Comparison of ENCODE assay signal across 25 mouse cellular contexts in the genomic region with DNA sequence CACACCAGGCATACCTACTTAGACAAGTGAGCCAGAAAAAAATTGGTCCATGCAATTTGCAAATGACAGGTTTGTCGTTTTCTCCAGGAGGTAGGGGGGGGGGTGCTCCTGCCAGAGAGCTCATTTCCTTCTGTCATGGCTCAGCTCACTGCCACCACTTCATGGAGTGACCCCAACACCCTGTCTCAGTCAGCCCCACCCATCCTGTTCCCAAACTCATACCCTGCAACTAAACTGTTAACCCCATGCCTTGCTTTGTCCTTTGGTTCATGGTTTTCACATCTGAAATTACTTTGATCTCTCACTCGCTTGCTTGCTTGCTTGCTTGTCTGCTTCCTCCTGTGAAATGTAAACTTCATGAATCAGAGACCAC. TPM values are rescaled to one million over a fixed set of nuclear protein-coding genes. Genes with fewer than 3 reads are reported as not detected.
A peak's percentile ranks its signal among the peaks of the same experiment; 100 is the strongest.
DNase-seq lines count a peak whose midpoint lies in the region; ATAC-seq and TF ChIP-seq lines count a peak whose summit lies in the region.
"Had no signal": no experiment of that assay in that cellular context is flagged by ENCODE, and none has a peak within 500 bp of the region (broad histone marks: within the 10 kb centered on the region; RNA-seq: fewer than 3 reads in every experiment).

No protein-coding gene starts in this region.

- no peak overlapping the region for H3K4me3 ChIP-seq in heart, adult 2 months
- no peak overlapping the region for H3K4me3 ChIP-seq in lung, adult 2 months (replicated peaks; ENCODE audit: extremely low read depth, low read depth, low read length)
- H3K4me3 ChIP-seq in intestine, embryonic 15.5 days (replicated peaks) = no peak overlapping the region
- no peak overlapping the region for H3K4me3 ChIP-seq in limb, embryonic 13.5 days
- H3K4me3 ChIP-seq in embryonic facial prominence, embryonic 10.5 days = no peak overlapping the region
- H3K4me3 ChIP-seq: embryonic facial prominence, embryonic 12.5 days; liver, embryonic 15.5 days had no signal

- H3K4me2 ChIP-seq in intestine, embryonic 15.5 days (replicated peaks) = no peak overlapping the region
- 0 out of 2 replicates have a peak overlapping the region, but pooled peaks have one; percentile 11 for H3K4me2 ChIP-seq in limb, embryonic 13.5 days (replicated peaks)
- H3K4me2 ChIP-seq: embryonic facial prominence, embryonic 12.5 days; liver, embryonic 15.5 days; midbrain, embryonic 11.5 days had no signal

- H3K27ac ChIP-seq in heart, adult 2 months = peak overlapping the region; percentile 45; the same call in 1 of the 2 replicates
- peak overlapping the region; percentile 49; the same call in 1 of the 2 replicates for H3K27ac ChIP-seq in intestine, embryonic 15.5 days
- H3K27ac ChIP-seq in limb, embryonic 13.5 days = peak overlapping the region; percentile 45; the same call in 1 of the 2 replicates
- no peak overlapping the region for H3K27ac ChIP-seq in embryonic facial prominence, embryonic 10.5 days (replicated peaks)
- H3K27ac ChIP-seq: embryonic facial prominence, embryonic 12.5 days; kidney, postnatal 0 days; liver, embryonic 15.5 days had no signal

- H3K9me3 ChIP-seq in intestine, embryonic 15.5 days = no peaks in the 10 kb centered on the region
- H3K9me3 ChIP-seq in limb, embryonic 13.5 days = no peaks in the 10 kb centered on the region
- no peaks in the 10 kb centered on the region for H3K9me3 ChIP-seq in embryonic facial prominence, embryonic 10.5 days
- H3K9me3 ChIP-seq: embryonic facial prominence, embryonic 12.5 days; liver, embryonic 15.5 days had no signal

- TF ChIP-seq POLR2A in heart, adult 2 months (IDR thresholded peaks at IDR 0.05; ENCODE audit: insufficient read depth, low read depth, low read length) = no peak
- TF ChIP-seq POLR2A in lung, adult 2 months (IDR thresholded peaks at IDR 0.05; ENCODE audit: borderline replicate concordance, extremely low read depth, low read depth, low read length) = no peak

- no peak overlapping the region for H3K9ac ChIP-seq in heart, adult 2 months (ENCODE audit: low read depth, low read length)
- no peak overlapping the region for H3K9ac ChIP-seq in intestine, embryonic 15.5 days
- H3K9ac ChIP-seq in limb, embryonic 13.5 days = no peak overlapping the region
- H3K9ac ChIP-seq: embryonic facial prominence, embryonic 12.5 days; liver, embryonic 15.5 days had no signal

- no peaks in the 10 kb centered on the region for H3K79me2 ChIP-seq in heart, adult 2 months (replicated peaks; ENCODE audit: control insufficient read depth, insufficient read depth, low read length)

- no peak for DNase-seq in heart, adult 2 months
- DNase-seq in heart, postnatal 4 days = no peak
- DNase-seq in lung, adult 2 months = peak; percentile 6
- no peak for DNase-seq in lung, postnatal 14 days
- DNase-seq in embryonic facial prominence, embryonic 10.5 days (ENCODE audit: low spot score) = no peak
- DNase-seq: cerebellum, adult 11 months; cerebellum, adult 9-10 months; cerebellum, postnatal 36 days; gastrocnemius, postnatal 25 days; kidney, adult 11 months; layer of hippocampus, postnatal 36 days; left cerebral cortex, postnatal 4 days; right cerebral cortex, postnatal 25 days had no signal

- no peaks in the 10 kb centered on the region for H3K36me3 ChIP-seq in heart, adult 2 months (ENCODE audit: control insufficient read depth, insufficient read depth, low read length)
- H3K36me3 ChIP-seq in intestine, embryonic 15.5 days = no peaks in the 10 kb centered on the region
- no peaks in the 10 kb centered on the region for H3K36me3 ChIP-seq in limb, embryonic 13.5 days
- H3K36me3 ChIP-seq in embryonic facial prominence, embryonic 10.5 days (replicated peaks) = no peaks in the 10 kb centered on the region
- H3K36me3 ChIP-seq: embryonic facial prominence, embryonic 12.5 days; liver, embryonic 15.5 days had no signal

- intact Hi-C loops in heart, adult 2 months (cut with DNase I) = loop anchor here (5.0 kb wide), 1 partner anchor 36 kb away; no protein-coding TSS in a partner anchor

- H3K27me3 ChIP-seq in heart, adult 2 months (ENCODE audit: control insufficient read depth, insufficient read depth, low read length) = no peaks in the 10 kb centered on the region
- H3K27me3 ChIP-seq in intestine, embryonic 15.5 days (replicated peaks) = no peaks in the 10 kb centered on the region
- H3K27me3 ChIP-seq in limb, embryonic 13.5 days = no peaks in the 10 kb centered on the region
- H3K27me3 ChIP-seq in embryonic facial prominence, embryonic 10.5 days (replicated peaks; ENCODE audit: low read depth, poor library complexity, severe bottlenecking) = peaks cover 6% of the 10 kb centered on the region
- H3K27me3 ChIP-seq: embryonic facial prominence, embryonic 12.5 days had no signal

- no peak for TF ChIP-seq CTCF in heart, adult 2 months (IDR thresholded peaks at IDR 0.05)
- no peak for TF ChIP-seq CTCF in lung, adult 2 months (IDR thresholded peaks at IDR 0.05; ENCODE audit: insufficient read depth, low read length)

- peak; percentile 15; the same call in 1 of the 2 replicates for ATAC-seq in intestine, embryonic 15.5 days
- no peak for ATAC-seq in limb, embryonic 13.5 days (ENCODE audit: low FRiP score, low read depth)
- ATAC-seq in megakaryocyte, adult 5-6 weeks (ENCODE audit: poor library complexity, severe bottlenecking) = no peak
- ATAC-seq: CD4-positive, CD25-positive, alpha-beta regulatory T cell, adult 4 months; forebrain, embryonic 16.5 days; hindbrain, embryonic 16.5 days; midbrain, embryonic 16.5 days had no signal

- WGBS in heart, adult 2 months = 35% methylated on average over 2 of the region's 2 CpGs
- 21% methylated on average over 2 of the region's 2 CpGs for WGBS in lung, adult 2 months
- 37% methylated on average over 2 of the region's 2 CpGs for WGBS in intestine, embryonic 15.5 days
- WGBS in limb, embryonic 13.5 days = 21% methylated on average over 2 of the region's 2 CpGs
- WGBS in embryonic facial prominence, embryonic 10.5 days = 43% methylated on average over 2 of the region's 2 CpGs

- TF ChIP-seq EP300 in heart, adult 2 months (IDR thresholded peaks at IDR 0.05; ENCODE audit: insufficient read depth, low read depth, low read length) = no peak

- H3K4me1 ChIP-seq in heart, adult 2 months (ENCODE audit: control insufficient read depth, insufficient read depth, low read length) = peaks cover 3% of the 10 kb centered on the region
- peaks cover 3% of the 10 kb centered on the region; the same call in 1 of the 2 replicates for H3K4me1 ChIP-seq in lung, adult 2 months (ENCODE audit: control insufficient read depth, insufficient read depth, low read length)
- H3K4me1 ChIP-seq in intestine, embryonic 15.5 days (replicated peaks) = peaks cover 9% of the 10 kb centered on the region; the same call in 1 of the 2 replicates
- peaks cover 31% of the 10 kb centered on the region for H3K4me1 ChIP-seq in limb, embryonic 13.5 days
- H3K4me1 ChIP-seq in embryonic facial prominence, embryonic 10.5 days = peaks cover 6% of the 10 kb centered on the region; the same call in 1 of the 2 replicates

RNA-seq across cellular contexts. Expression of gene Kras, which starts 6.6 kb away (rescaled TPM):
- 10 to 100 TPM; 32.3 to 32.7 TPM for total RNA-seq in heart, adult 2 months (2021)
- 8.6 and 20.4 TPM in 2 replicates for polyA plus RNA-seq in heart, adult 2 months (2012; rRNA removed)
- 10 to 100 TPM; 49.2 to 50.5 TPM for total RNA-seq in heart, postnatal 4 days (2021)
- polyA plus RNA-seq in lung, adult 2 months (2012; rRNA removed) = 23.2 and 27.7 TPM in 2 replicates
- polyA plus RNA-seq in intestine, embryonic 15.5 days (2015; fragmentation: Nextera tagmentation; extraction: Ambion mirVana) = 67.6 and 68.6 TPM in 2 replicates
- polyA plus RNA-seq in limb, embryonic 13.5 days (2015; fragmentation: Nextera tagmentation; extraction: Ambion mirVana) = 68.6 and 74.9 TPM in 2 replicates
- polyA plus RNA-seq in embryonic facial prominence, embryonic 10.5 days (2016; fragmentation: Nextera tagmentation; extraction: Ambion mirVana) = 87.8 and 89.7 TPM in 2 replicates
- 50.0 and 61.1 TPM in 2 replicates for total RNA-seq in megakaryocyte, adult 5-6 weeks (2015)
- 22.3 and 24.2 TPM in 2 replicates for total RNA-seq in megakaryocyte, adult 5-6 weeks (2017)

RNA-seq across cellular contexts. Expression of gene Etfrf1, which starts 45.8 kb away (rescaled TPM):
- total RNA-seq in heart, adult 2 months (2021) = 100 to 1,000 TPM in 1 of 2 experiments, 10 to 100 TPM in 1; 97.4 to 107 TPM
- 36.3 and 67.3 TPM in 2 replicates for polyA plus RNA-seq in heart, adult 2 months (2012; rRNA removed)
- 10 to 100 TPM; 58.8 to 60.8 TPM for total RNA-seq in heart, postnatal 4 days (2021)
- polyA plus RNA-seq in lung, adult 2 months (2012; rRNA removed) = 3.7 and 8.3 TPM in 2 replicates
- 42.8 and 43.1 TPM in 2 replicates for polyA plus RNA-seq in intestine, embryonic 15.5 days (2015; fragmentation: Nextera tagmentation; extraction: Ambion mirVana)
- polyA plus RNA-seq in limb, embryonic 13.5 days (2015; fragmentation: Nextera tagmentation; extraction: Ambion mirVana) = 30.4 and 33.5 TPM in 2 replicates
- 27.6 and 29.8 TPM in 2 replicates for polyA plus RNA-seq in embryonic facial prominence, embryonic 10.5 days (2016; fragmentation: Nextera tagmentation; extraction: Ambion mirVana)
- total RNA-seq in megakaryocyte, adult 5-6 weeks (2015) = 28.2 and 30.7 TPM in 2 replicates
- total RNA-seq in megakaryocyte, adult 5-6 weeks (2017) = 23.4 and 24.1 TPM in 2 replicates

RNA-seq across cellular contexts. Expression of gene Casc1, which starts 45.9 kb away (rescaled TPM):
- total RNA-seq in heart, adult 2 months (2021) = under 1 TPM; 0.86 to 0.98 TPM
- 1.3 and 1.4 TPM in 2 replicates for polyA plus RNA-seq in heart, adult 2 months (2012; rRNA removed)
- 1 to 10 TPM in 1 of 2 experiments, under 1 TPM in 1; 0.74 to 1.0 TPM for total RNA-seq in heart, postnatal 4 days (2021)
- polyA plus RNA-seq in lung, adult 2 months (2012; rRNA removed) = 3.2 and 4.5 TPM in 2 replicates
- 0.14 and 0.20 TPM in 2 replicates for polyA plus RNA-seq in intestine, embryonic 15.5 days (2015; fragmentation: Nextera tagmentation; extraction: Ambion mirVana)
- polyA plus RNA-seq in limb, embryonic 13.5 days (2015; fragmentation: Nextera tagmentation; extraction: Ambion mirVana) = 0.46 and 0.56 TPM in 2 replicates
- 0.32 and 0.40 TPM in 2 replicates for polyA plus RNA-seq in embryonic facial prominence, embryonic 10.5 days (2016; fragmentation: Nextera tagmentation; extraction: Ambion mirVana)
- 0.52 and 1.3 TPM in 2 replicates for total RNA-seq in megakaryocyte, adult 5-6 weeks (2015)
- 0.28 and 0.55 TPM in 2 replicates for total RNA-seq in megakaryocyte, adult 5-6 weeks (2017)
- polyA plus RNA-seq: liver, adult 2 months had no signal
